Mouse (Mus musculus): ENCODE measurements at regions not wholly inside any gene's neighbourhood (a gene's known extent, or its start where the extent isn't known, plus 50 kb on each side); places are given as distances from the start of the nearest gene placed in this dataset.

DNA sequence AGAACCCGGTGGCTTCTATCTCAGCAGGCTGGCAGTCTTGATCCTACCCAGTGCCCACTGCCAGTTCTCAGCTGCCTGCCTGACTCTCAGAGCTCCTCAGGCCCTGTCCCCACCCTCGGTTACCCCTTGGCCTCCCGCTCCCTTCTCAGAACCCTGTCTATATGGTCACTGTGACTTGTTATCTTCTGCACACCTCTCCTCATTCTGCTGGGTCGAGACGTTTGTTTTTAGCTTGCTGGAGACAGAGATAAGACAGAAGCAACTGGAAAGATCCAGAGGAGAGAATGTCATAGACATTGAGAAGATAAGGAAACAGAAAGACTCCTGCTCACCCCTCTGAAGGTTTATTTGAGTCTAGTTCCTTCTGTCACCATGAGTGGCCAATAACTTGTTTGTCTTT, 53.8 kb upstream of the Phc1 start:
- no peaks in the 10 kb centered on the region for H3K4me1 ChIP-seq (ENCODE audit: control insufficient read depth, insufficient read depth, low read length)
- no peak overlapping the region for H3K4me3 ChIP-seq (ENCODE audit: insufficient read depth, low read length)
- TF ChIP-seq POLR2A (IDR thresholded peaks at IDR 0.05; ENCODE audit: borderline replicate concordance, low read depth, low read length) (no peak), CTCF (IDR thresholded peaks at IDR 0.05; ENCODE audit: low read depth, low read length) (no peak)
- no peak overlapping the region for H3K27ac ChIP-seq (ENCODE audit: insufficient read depth, low read depth, low read length)

DNA sequence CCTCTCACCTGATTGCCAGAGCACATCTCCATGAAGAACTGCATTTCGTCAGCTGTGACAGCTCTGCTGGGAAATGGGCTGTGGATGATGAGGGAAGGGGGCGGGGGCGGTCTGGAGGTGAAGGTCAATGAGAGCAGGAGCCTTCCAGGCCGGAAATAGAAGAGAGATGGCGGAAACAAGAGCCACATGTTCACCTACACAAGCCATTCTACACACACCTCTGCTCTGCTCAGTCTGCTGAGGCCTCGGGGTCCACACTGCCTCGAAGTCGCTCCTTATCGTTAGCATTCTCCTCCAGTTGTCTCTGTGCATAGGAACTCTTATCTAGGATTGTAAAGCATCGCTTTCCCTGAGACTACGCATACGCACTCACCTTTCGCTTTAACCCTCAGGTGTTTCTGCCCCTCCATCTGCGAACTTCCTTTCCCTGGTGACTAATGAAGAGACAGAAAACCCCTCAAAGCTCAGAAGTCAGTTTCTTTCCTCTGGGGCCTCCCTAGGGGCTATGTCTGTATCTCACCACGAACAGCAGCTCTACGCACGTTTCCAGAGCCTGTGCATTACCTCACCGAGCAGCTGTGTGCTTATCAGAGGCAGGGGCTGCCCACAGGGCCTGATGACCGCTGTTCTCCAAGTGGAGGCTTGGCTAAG, 53.0 kb upstream of the Phc1 start:
- Histone ChIP-seq H3K27ac (ENCODE audit: insufficient read depth, low read depth, low read length) (no peak overlapping the region), H3K4me1 (ENCODE audit: control insufficient read depth, insufficient read depth, low read length) (no peaks in the 10 kb centered on the region), H3K4me3 (ENCODE audit: insufficient read depth, low read length) (no peak overlapping the region)
- TF ChIP-seq CTCF (IDR thresholded peaks at IDR 0.05; ENCODE audit: low read depth, low read length), result no peak
- TF ChIP-seq POLR2A (IDR thresholded peaks at IDR 0.05; ENCODE audit: borderline replicate concordance, low read depth, low read length), result no peak

GRCm38 (mm10) chr6:122391725-122392667, 51.6 kb upstream of the Phc1 start:
- no peak for TF ChIP-seq POLR2A (IDR thresholded peaks at IDR 0.05; ENCODE audit: borderline replicate concordance, low read depth, low read length)
- TF ChIP-seq CTCF (IDR thresholded peaks at IDR 0.05; ENCODE audit: low read depth, low read length), result peak; percentile 71
- Histone ChIP-seq H3K27ac (ENCODE audit: insufficient read depth, low read depth, low read length) (no peak overlapping the region), H3K4me3 (ENCODE audit: insufficient read depth, low read length) (no peak overlapping the region), H3K4me1 (ENCODE audit: control insufficient read depth, insufficient read depth, low read length) (peaks cover 2% of the 10 kb centered on the region; the same call in 1 of the 2 replicates)

- Histone ChIP-seq H3K4me3 (ENCODE audit: insufficient read depth, low read length) (no peak overlapping the region), H3K27ac (ENCODE audit: insufficient read depth, low read depth, low read length) (no peak overlapping the region), H3K4me1 (ENCODE audit: control insufficient read depth, insufficient read depth, low read length) (peaks cover 2% of the 10 kb centered on the region; the same call in 1 of the 2 replicates)
- TF ChIP-seq CTCF (IDR thresholded peaks at IDR 0.05; ENCODE audit: low read depth, low read length) (no peak), POLR2A (IDR thresholded peaks at IDR 0.05; ENCODE audit: borderline replicate concordance, low read depth, low read length) (no peak)
These were observed 50.8 kb upstream of the Phc1 start for GRCm38 (mm10) chr6:122391126-122391525.

GRCm38 (mm10) chr6:122390720-122391119, 50.4 kb upstream of the Phc1 start:
- H3K27ac ChIP-seq (ENCODE audit: insufficient read depth, low read depth, low read length), result no peak overlapping the region
- no peak overlapping the region for H3K4me3 ChIP-seq (ENCODE audit: insufficient read depth, low read length)
- H3K4me1 ChIP-seq (ENCODE audit: control insufficient read depth, insufficient read depth, low read length), result peaks cover 2% of the 10 kb centered on the region; the same call in 1 of the 2 replicates
- TF ChIP-seq CTCF (IDR thresholded peaks at IDR 0.05; ENCODE audit: low read depth, low read length) (no peak), POLR2A (IDR thresholded peaks at IDR 0.05; ENCODE audit: borderline replicate concordance, low read depth, low read length) (no peak)

Data from bone marrow macrophage, adult 2 months (primary cell).